Mouse (Mus musculus) macrophage (primary cell): Measurements from ENCODE around the gene Apoc1. TPM values are rescaled to one million over a fixed set of nuclear protein-coding genes. Genes with fewer than 3 reads are reported as not detected.
A peak's percentile ranks its signal among the peaks of the same experiment; 100 is the strongest.

Experiments
- H3K27ac ChIP-seq: fragments of 350-480 bp; formaldehyde crosslinking; 2 replicates; pipeline ENCODE4 v1.9.0; 2021
- H3K36me3 ChIP-seq: fragments of 350-480 bp; formaldehyde crosslinking; 2 replicates; pipeline ENCODE4 v1.9.0; 2021; ENCODE audit errors: inconsistent target
- H3K4me3 ChIP-seq: fragments of 350-480 bp; formaldehyde crosslinking; 2 replicates; pipeline ENCODE4 v1.9.0; 2021; ENCODE audit errors: inconsistent target
- H3K79me2 ChIP-seq: fragments of 350-480 bp; formaldehyde crosslinking; 2 replicates; pipeline ENCODE4 v1.9.0; 2021; ENCODE audit errors: inconsistent target
- WGBS: methylation state at CpG from one replicate; pipeline ENCODE4 v1.1.7; 2026; ENCODE audit warnings: inconsistent platforms; ENCODE audit not compliant: missing documents; 5-methylcytosine and 5-hydroxymethylcytosine counted together
- polyA plus RNA-seq: library from polyadenylated mRNA; stranded (reverse); fragments of 250-400 nt; gene quantifications from 3 replicates; pipeline ENCODE4 v1.2.4, GENCODE M21; 2018; ENCODE audit warnings: inconsistent platforms

Apoc1 gene
- polyA plus RNA-seq, 1 experiment from 2014 or later: 4.3 TPM

GRCm38 (mm10) chr7:19716055-19716682 lies 23.7 kb upstream of the Apoc1 start:
- Histone ChIP-seq H3K79me2 (peaks cover 17% of the 10 kb centered on the region), H3K36me3 (peaks cover 11% of the 10 kb centered on the region; the same call in 1 of the 2 replicates), H3K27ac (peak overlapping the region; percentile 52), H3K4me3 (peak overlapping the region; percentile 42)
- WGBS: 3% methylated on average over 18 of the region's 18 CpGs

- peaks cover 17% of the 10 kb centered on the region for H3K79me2 ChIP-seq
- peak within 1 kb of the TSS; percentile 52 for H3K27ac ChIP-seq
- H3K36me3 ChIP-seq: peaks cover 16% of the 10 kb centered on the region; the same call in 1 of the 2 replicates
- WGBS: under 1% methylated on average over 55 of the region's 59 CpGs
- H3K4me3 ChIP-seq: peak within 1 kb of the TSS; percentile 68
These were observed 23.0 kb upstream of the Apoc1 start, which contains the start of gene Tomm40 for GRCm38 (mm10) chr7:19715239-19716054. Tomm40 (minus strand) TSS chr7:19715438.

- H3K79me2 ChIP-seq: peaks cover 17% of the 10 kb centered on the region
- peaks cover 21% of the 10 kb centered on the region; the same call in 1 of the 2 replicates for H3K36me3 ChIP-seq
- H3K4me3 ChIP-seq: peak overlapping the region; percentile 68
- under 1% methylated on average over 35 of the region's 39 CpGs for WGBS
- H3K27ac ChIP-seq: peak overlapping the region; percentile 17
These were observed 22.4 kb upstream of the Apoc1 start for GRCm38 (mm10) chr7:19714836-19715235.

GRCm38 (mm10) chr7:19713598-19713997 lies 21.1 kb upstream of the Apoc1 start:
- H3K36me3 ChIP-seq: peaks cover 33% of the 10 kb centered on the region; the same call in 1 of the 2 replicates

GRCm38 (mm10) chr7:19713196-19713595 lies 20.7 kb upstream of the Apoc1 start:
- peaks cover 34% of the 10 kb centered on the region; the same call in 1 of the 2 replicates for H3K36me3 ChIP-seq
- 43% methylated on average over 4 of the region's 4 CpGs for WGBS

More at GRCm38 (mm10) chr7:19713598-19713997, 21.1 kb upstream of the Apoc1 start:
- 89% methylated on average over 9 of the region's 9 CpGs for WGBS
- no peak overlapping the region for H3K27ac ChIP-seq
- H3K79me2 ChIP-seq: peaks cover 17% of the 10 kb centered on the region
- H3K4me3 ChIP-seq: no peak overlapping the region

GRCm38 (mm10) chr7:19712414-19712813 lies 20.0 kb upstream of the Apoc1 start:
- WGBS: 89% methylated on average over 4 of the region's 4 CpGs
- Histone ChIP-seq H3K79me2 (peaks cover 17% of the 10 kb centered on the region), H3K4me3 (no peak overlapping the region), H3K27ac (no peak overlapping the region), H3K36me3 (peaks cover 42% of the 10 kb centered on the region; the same call in 1 of the 2 replicates)

More at GRCm38 (mm10) chr7:19713196-19713595, 20.7 kb upstream of the Apoc1 start:
- Histone ChIP-seq H3K4me3 (no peak overlapping the region), H3K79me2 (peaks cover 17% of the 10 kb centered on the region), H3K27ac (no peak overlapping the region)

- 97% methylated on average over 10 of the region's 10 CpGs for WGBS
These were observed 18.2 kb upstream of the Apoc1 start for GRCm38 (mm10) chr7:19710650-19711049.

GRCm38 (mm10) chr7:19705271-19705670 lies 12.8 kb upstream of the Apoc1 start:
- Histone ChIP-seq H3K36me3 (peaks cover 28% of the 10 kb centered on the region; the same call in 1 of the 2 replicates), H3K4me3 (no peak overlapping the region), H3K27ac (no peak overlapping the region), H3K79me2 (no peaks in the 10 kb centered on the region; the same call in 1 of the 2 replicates)
- WGBS: 96% methylated on average over 7 of the region's 7 CpGs

More at GRCm38 (mm10) chr7:19710650-19711049, 18.2 kb upstream of the Apoc1 start:
- Histone ChIP-seq H3K4me3 (no peak overlapping the region), H3K27ac (no peak overlapping the region), H3K36me3 (peaks cover 46% of the 10 kb centered on the region; the same call in 1 of the 2 replicates), H3K79me2 (peaks cover 17% of the 10 kb centered on the region)

GRCm38 (mm10) chr7:19704475-19704874 lies 12.0 kb upstream of the Apoc1 start:
- Histone ChIP-seq H3K36me3 (peaks cover 21% of the 10 kb centered on the region; the same call in 1 of the 2 replicates), H3K27ac (no peak overlapping the region), H3K4me3 (no peak overlapping the region), H3K79me2 (no peaks in the 10 kb centered on the region; the same call in 1 of the 2 replicates)
- 95% methylated on average over 4 of the region's 4 CpGs for WGBS

GRCm38 (mm10) chr7:19702859-19703555 lies 10.5 kb upstream of the Apoc1 start:
- Histone ChIP-seq H3K4me3 (no peak overlapping the region), H3K36me3 (peaks cover 10% of the 10 kb centered on the region; the same call in 1 of the 2 replicates), H3K27ac (no peak overlapping the region), H3K79me2 (peaks cover 9% of the 10 kb centered on the region; the same call in 1 of the 2 replicates)
- WGBS: 94% methylated on average over 16 of the region's 16 CpGs

GRCm38 (mm10) chr7:19701069-19701761 lies 8.8 kb upstream of the Apoc1 start:
- Histone ChIP-seq H3K79me2 (peaks cover 25% of the 10 kb centered on the region; the same call in 1 of the 2 replicates), H3K27ac (peak overlapping the region; percentile 72), H3K36me3 (peaks cover 2% of the 10 kb centered on the region; the same call in 1 of the 2 replicates), H3K4me3 (no peak overlapping the region)
- 47% methylated on average over 20 of the region's 22 CpGs for WGBS

- H3K27ac ChIP-seq: peak overlapping the region; percentile 72
- H3K4me3 ChIP-seq: no peak overlapping the region
- 75% methylated on average over 12 of the region's 12 CpGs for WGBS
- H3K79me2 ChIP-seq: peaks cover 30% of the 10 kb centered on the region; the same call in 1 of the 2 replicates
- H3K36me3 ChIP-seq: peaks cover 4% of the 10 kb centered on the region; the same call in 1 of the 2 replicates
These were observed 8.0 kb upstream of the Apoc1 start for GRCm38 (mm10) chr7:19700299-19701068.

GRCm38 (mm10) chr7:19699827-19700148 lies 7.3 kb upstream of the Apoc1 start:
- peaks cover 30% of the 10 kb centered on the region; the same call in 1 of the 2 replicates for H3K79me2 ChIP-seq
- peaks cover 4% of the 10 kb centered on the region; the same call in 1 of the 2 replicates for H3K36me3 ChIP-seq
- H3K27ac ChIP-seq: peak overlapping the region; percentile 72
- no peak overlapping the region for H3K4me3 ChIP-seq
- 43% methylated on average over 4 of the region's 4 CpGs for WGBS
